Mouse (Mus musculus) megakaryocyte, embryonic 14.5 days (primary cell): ENCODE measurements around the gene Ddr1. TPM values are rescaled to one million over a fixed set of nuclear protein-coding genes. Genes with fewer than 3 reads are reported as not detected.

Source experiments
- H3K27me3 ChIP-seq: replicated peaks from 2 replicates; pipeline ENCODE3; 2012; ENCODE audit warnings: inconsistent platforms
- H3K36me3 ChIP-seq: replicated peaks from 2 replicates; pipeline ENCODE3; 2012; ENCODE audit warnings: low read length, inconsistent platforms, mixed read lengths
- H3K4me1 ChIP-seq: 2 replicates; pipeline ENCODE4 v1.6.1; 2012; ENCODE audit warnings: inconsistent platforms
- H3K4me3 ChIP-seq: replicated peaks from 2 replicates; pipeline ENCODE3; 2012; ENCODE audit warnings: moderate library complexity, mild to moderate bottlenecking, inconsistent platforms
- H3K9me3 ChIP-seq: 2 replicates; pipeline ENCODE4 v1.6.1; 2012; ENCODE audit warnings: inconsistent platforms
- FLI1 ChIP-seq: IDR thresholded peaks from 2 replicates; pipeline ENCODE4 v1.6.1; 2012; ENCODE audit warnings: low read length, inconsistent platforms, mixed read lengths
- GATA1 ChIP-seq: IDR thresholded peaks from 3 replicates; pipeline ENCODE4 v1.6.1; 2012; ENCODE audit warnings: mixed read lengths, low read length, inconsistent platforms, borderline replicate concordance
- polyA plus RNA-seq: library from polyadenylated mRNA; stranded (reverse); fragments of >175 nt; gene quantifications from 2 replicates; pipeline ENCODE4 v1.2.3, GENCODE M21; 2012; ENCODE audit warnings: low replicate concordance; ENCODE audit not compliant: insufficient read depth

Gene Ddr1
- polyA plus RNA-seq, 1 experiment: not detected

DNA sequence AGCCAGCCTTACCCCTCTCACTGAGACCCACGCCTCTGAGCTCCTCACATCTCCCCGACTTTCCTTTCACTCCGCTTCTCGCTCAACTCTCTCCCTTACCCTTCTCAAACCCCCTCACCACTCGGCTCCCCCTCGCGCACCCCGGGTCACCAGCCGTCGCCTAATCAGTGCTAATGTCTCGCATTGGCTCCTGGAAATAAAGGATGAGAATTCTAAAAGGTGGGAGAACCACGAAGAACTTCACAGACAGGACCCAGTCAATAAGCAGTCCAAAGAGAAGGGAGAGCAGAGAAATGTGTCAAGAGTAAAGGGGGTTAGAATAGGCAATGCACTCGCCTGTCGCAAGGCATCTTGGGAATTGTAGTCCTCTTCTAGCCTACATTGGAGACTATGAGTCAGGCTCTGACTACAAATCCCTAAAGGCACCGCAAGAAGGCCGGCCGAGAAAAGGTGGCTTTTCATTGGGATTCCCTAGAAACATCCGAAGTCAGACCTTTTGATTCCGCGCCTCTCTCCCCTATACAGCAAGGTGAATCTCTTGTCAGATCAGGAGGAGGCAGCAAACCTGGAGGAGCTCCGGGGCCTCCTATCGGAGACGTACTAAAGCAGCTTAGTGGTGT, 30.9 kb downstream of the Ddr1 start, which contains the start of gene Gtf2h4:
Gene Gtf2h4 (minus strand): TSS at position 324 of the 620 bp plus-strand sequence.
- Histone ChIP-seq H3K9me3 (no peaks in the 10 kb centered on the region), H3K4me3 (peak within 1 kb of the TSS; percentile 95), H3K4me1 (peaks cover 11% of the 10 kb centered on the region), H3K36me3 (peaks cover 26% of the 10 kb centered on the region), H3K27me3 (peaks cover 5% of the 10 kb centered on the region)
- no peak for TF ChIP-seq FLI1
- no peak for TF ChIP-seq GATA1

DNA sequence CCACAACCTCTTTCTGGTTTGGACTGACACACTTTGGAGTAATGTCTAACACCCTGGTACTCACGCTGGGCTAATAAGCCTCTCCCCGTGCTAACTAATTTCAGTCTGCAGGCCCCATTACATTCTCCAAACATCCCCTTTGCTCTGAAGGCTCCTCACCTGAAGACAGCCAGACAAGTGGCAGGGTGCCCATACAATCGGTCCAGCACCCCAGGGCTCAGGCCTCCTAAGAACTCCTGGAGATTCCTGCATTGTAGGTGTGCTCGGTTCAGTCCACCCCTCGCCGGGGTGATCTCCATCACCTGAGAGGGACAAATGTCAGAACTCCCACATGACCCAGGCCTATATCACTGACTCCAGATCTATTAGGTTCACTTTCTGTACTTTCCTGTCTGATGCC, 31.9 kb downstream of the Ddr1 start:
- H3K9me3 ChIP-seq: no peaks in the 10 kb centered on the region
- H3K4me3 ChIP-seq: peak overlapping the region; percentile 95
- peaks cover 2% of the 10 kb centered on the region for H3K27me3 ChIP-seq
- H3K4me1 ChIP-seq: peaks cover 20% of the 10 kb centered on the region
- TF ChIP-seq GATA1 (no peak), FLI1 (no peak)
- peaks cover 26% of the 10 kb centered on the region for H3K36me3 ChIP-seq

DNA sequence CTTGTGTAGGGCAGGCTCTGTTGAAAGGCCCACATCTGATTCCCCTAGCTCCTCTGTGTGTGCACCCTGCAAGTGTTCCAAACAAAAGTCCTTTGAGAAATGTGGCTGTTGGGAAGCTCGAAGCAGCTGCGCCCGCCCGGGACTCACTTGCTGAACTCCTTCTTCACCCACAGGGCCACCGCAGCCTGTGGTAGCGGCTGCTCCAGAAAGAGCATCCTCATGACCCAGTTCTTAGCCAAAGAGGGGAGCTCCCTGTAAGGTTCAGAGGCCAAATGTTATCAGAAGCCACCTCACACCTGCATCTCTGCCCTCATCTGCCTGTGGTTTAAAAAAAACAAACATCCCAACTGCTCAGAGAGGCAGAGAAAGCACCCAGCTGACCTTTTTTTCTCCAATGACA, 32.6 kb downstream of the Ddr1 start:
- TF ChIP-seq GATA1: no peak
- no peak for TF ChIP-seq FLI1
- H3K4me3 ChIP-seq: no peak overlapping the region
- peaks cover 26% of the 10 kb centered on the region for H3K36me3 ChIP-seq
- H3K27me3 ChIP-seq: no peaks in the 10 kb centered on the region
- no peaks in the 10 kb centered on the region for H3K9me3 ChIP-seq
- peaks cover 24% of the 10 kb centered on the region for H3K4me1 ChIP-seq

DNA sequence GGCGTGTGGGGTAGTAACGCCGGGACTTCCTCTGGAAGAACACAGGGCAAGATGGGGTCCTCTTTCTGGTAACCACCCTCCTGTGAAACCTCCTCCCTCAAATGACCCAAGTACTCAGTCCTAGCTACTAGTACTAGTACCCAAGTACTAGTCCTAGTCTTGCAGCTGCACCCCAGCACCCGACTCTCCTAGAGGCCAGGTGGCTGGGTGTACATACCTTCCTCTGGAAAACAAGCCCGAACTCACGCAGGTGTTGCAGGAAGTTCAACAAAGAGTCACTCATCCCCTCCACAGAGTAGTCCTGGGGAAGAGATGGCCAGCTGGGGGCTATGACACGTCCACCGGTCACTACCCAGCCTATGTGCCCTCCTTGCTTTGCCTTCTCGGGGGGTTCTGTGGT, 34.7 kb downstream of the Ddr1 start:
- Histone ChIP-seq H3K36me3 (peaks cover 40% of the 10 kb centered on the region), H3K4me3 (no peak overlapping the region), H3K4me1 (peaks cover 39% of the 10 kb centered on the region), H3K27me3 (no peaks in the 10 kb centered on the region), H3K9me3 (no peaks in the 10 kb centered on the region)
- no peak for TF ChIP-seq GATA1
- TF ChIP-seq FLI1: no peak

DNA sequence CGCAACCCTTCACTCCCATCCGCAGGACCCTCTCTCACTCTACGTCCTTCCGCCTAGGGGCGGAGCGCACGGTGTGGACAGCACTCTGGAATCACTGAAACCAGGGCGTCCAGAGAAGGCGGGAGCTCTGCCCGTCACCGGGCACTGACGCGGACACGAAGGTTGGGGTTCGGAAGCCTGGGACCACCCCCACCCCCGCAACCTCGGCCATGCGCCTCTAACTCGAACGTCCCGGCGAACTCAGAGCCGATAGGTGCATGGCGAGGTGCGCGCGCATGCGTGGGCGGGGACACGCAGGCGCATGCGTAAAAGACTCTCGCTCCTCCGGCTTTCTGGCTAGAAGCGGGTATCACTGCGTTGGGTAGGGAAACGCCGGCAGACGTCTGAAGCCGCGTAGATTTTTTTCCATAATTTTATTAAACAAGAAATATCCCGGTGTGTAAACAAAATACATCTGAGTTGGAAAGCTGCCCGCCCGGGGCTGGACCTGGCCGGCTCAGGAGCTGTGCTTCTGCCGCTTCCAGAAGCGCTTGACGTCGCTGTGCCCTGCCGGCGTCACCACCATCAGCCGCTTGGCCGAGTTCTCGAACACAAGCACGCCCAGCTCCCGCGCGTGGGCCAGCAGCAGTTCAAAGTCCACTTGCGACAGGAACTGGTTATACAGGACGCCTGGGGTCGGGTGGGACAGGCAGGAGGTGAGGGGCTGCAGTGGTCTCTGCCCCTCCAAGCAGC, 36.9 kb downstream of the Ddr1 start, which contains the start of gene Vars2:
Gene Vars2 (minus strand): TSS at position 259 of the 732 bp plus-strand sequence.
- no peaks in the 10 kb centered on the region for H3K9me3 ChIP-seq
- H3K4me1 ChIP-seq: peaks cover 30% of the 10 kb centered on the region
- TF ChIP-seq GATA1 (no peak), FLI1 (no peak)
- no peaks in the 10 kb centered on the region for H3K27me3 ChIP-seq
- peak within 1 kb of the TSS; percentile 99 for H3K4me3 ChIP-seq
- peaks cover 60% of the 10 kb centered on the region for H3K36me3 ChIP-seq

DNA sequence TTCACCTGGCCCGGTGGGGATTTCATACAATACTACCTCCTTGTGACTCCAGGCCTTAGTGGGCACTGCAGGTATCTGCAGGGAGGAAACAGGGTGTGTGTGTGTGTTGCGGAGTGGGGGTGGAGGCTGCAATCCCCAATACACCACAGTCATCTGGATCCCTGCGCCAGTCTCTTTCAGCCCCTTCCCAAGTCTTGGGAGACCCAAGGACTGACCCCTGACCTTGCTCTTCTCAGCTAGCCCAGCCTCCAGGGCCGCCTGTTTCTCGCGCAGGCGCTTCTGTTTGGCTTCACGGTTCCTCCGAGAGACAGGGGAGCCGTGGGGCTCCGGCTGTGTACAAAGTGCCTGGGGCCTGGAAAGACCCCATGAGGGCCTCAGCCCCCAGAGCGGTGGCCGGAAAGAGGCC, 37.6 kb downstream of the Ddr1 start:
- Histone ChIP-seq H3K36me3 (peaks cover 63% of the 10 kb centered on the region), H3K4me1 (peaks cover 28% of the 10 kb centered on the region), H3K27me3 (no peaks in the 10 kb centered on the region), H3K4me3 (peak overlapping the region; percentile 99), H3K9me3 (no peaks in the 10 kb centered on the region)
- TF ChIP-seq FLI1: no peak
- TF ChIP-seq GATA1: no peak

DNA sequence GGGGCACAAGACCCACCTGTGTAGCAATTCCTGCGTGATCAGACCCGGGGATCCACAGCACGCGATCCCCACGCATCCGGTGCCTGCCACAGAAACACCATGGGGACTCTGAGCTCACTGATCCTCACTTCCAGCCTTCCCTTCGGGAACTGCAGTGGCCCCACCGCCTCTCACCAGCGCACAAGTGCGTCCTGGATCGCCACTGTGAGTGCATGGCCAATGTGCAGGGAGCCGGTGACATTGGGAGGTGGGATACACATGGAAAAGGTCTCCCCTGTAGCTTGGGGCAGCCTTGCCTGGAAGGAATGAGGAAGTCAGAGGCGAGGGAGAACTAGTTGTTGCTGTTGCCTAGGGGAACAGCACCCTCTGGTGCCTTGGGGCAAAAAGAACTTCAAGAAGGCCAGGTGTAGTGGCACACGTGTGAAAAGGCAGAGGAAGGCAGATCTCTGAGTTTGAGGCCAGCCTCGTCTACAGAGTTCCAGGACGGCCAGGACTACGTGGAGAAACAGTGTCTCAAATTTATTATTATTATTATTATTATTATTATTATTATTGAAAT, 38.4 kb downstream of the Ddr1 start:
- Histone ChIP-seq H3K9me3 (no peaks in the 10 kb centered on the region), H3K4me1 (peaks cover 28% of the 10 kb centered on the region), H3K4me3 (peak overlapping the region; percentile 75), H3K36me3 (peaks cover 69% of the 10 kb centered on the region), H3K27me3 (no peaks in the 10 kb centered on the region)
- TF ChIP-seq GATA1 (no peak), FLI1 (no peak)

DNA sequence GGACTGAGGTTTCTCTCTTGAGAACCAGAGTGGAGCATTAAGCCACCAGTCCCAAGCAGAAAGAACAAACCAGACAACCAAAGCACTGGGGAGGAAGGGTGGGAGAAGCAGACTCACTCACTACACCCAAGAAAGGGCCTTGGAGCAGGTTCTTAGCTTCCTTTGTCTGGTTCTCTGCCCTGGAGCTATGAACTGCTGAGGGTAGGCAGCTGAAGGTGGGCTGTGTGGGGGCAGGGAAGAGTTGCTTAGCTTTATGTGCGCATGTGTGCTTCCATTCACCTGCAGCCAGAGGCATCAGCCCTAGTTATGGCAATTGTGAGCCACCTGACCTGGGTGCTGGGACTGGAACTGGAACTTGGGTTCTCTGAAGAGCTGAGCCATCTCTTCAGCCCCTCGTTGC, 51.3 kb downstream of the Ddr1 start:
- Histone ChIP-seq H3K4me3 (no peak overlapping the region), H3K27me3 (peaks cover 44% of the 10 kb centered on the region), H3K4me1 (no peaks in the 10 kb centered on the region), H3K36me3 (peaks cover 37% of the 10 kb centered on the region), H3K9me3 (no peaks in the 10 kb centered on the region)
- no peak for TF ChIP-seq FLI1
- no peak for TF ChIP-seq GATA1

DNA sequence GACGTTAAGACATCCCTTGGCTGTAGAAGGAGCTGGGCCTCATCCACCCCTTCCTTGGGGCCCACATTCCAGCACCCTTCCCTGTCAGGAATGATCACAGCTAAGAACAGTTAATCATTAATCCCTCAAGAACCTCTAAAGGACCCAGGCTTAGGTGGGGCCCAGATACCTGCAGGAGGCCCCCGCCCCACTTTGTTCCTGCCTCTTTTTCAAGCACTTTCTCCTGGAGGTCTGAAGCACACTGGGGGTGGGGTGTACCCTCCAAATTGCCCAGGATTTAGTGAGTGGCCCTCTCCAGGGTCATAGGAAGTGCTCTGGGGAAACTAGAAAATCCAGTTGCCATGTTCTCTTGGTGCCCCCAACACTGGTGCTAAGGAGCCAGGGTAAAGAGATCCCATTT, 55.0 kb downstream of the Ddr1 start:
- Histone ChIP-seq H3K9me3 (0 out of 2 replicates have a peak, but pooled peaks cover 2% of the 10 kb centered on the region), H3K4me1 (no peaks in the 10 kb centered on the region), H3K27me3 (peaks cover 71% of the 10 kb centered on the region), H3K4me3 (no peak overlapping the region), H3K36me3 (peaks cover under 1% of the 10 kb centered on the region)
- TF ChIP-seq GATA1: no peak
- TF ChIP-seq FLI1: no peak
